Mouse (Mus musculus) cerebellum, adult 11-12 months (tissue): ENCODE measurements at regions not wholly inside any gene's neighbourhood (a gene's known extent, or its start where the extent isn't known, plus 50 kb on each side); places are given as distances from the start of the nearest gene placed in this dataset.
A peak's percentile ranks its signal among the peaks of the same experiment; 100 is the strongest.

ENCODE experiments used
- DNase-seq: peaks from one replicate; pipeline ENCODE4 v3.0.0; 2022

DNA sequence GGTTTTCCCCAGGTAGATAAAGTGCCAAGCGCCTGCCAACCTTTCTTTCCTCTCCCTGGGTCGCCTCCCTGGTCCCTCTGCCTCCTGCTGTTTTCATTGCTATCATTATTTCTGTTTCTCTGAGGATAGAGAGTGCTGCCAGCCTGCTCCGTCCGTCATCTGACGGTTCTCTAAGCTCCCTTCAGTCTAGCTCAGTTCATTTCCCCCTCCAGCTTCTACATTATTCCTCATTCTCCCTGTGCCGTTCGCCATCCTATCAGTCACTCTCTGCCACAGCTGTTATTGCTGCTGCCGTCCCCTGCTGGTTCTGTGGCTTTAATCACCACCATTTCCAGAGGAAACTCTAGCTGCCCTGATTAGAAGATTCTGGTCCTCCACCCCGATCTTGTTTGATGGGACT lies 84.7 kb upstream of the Rfx3 start:
- no peak for DNase-seq

GRCm38 (mm10) chr19:28092252-28092651 lies 81.3 kb upstream of the Rfx3 start:
- DNase-seq = no peak

DNA sequence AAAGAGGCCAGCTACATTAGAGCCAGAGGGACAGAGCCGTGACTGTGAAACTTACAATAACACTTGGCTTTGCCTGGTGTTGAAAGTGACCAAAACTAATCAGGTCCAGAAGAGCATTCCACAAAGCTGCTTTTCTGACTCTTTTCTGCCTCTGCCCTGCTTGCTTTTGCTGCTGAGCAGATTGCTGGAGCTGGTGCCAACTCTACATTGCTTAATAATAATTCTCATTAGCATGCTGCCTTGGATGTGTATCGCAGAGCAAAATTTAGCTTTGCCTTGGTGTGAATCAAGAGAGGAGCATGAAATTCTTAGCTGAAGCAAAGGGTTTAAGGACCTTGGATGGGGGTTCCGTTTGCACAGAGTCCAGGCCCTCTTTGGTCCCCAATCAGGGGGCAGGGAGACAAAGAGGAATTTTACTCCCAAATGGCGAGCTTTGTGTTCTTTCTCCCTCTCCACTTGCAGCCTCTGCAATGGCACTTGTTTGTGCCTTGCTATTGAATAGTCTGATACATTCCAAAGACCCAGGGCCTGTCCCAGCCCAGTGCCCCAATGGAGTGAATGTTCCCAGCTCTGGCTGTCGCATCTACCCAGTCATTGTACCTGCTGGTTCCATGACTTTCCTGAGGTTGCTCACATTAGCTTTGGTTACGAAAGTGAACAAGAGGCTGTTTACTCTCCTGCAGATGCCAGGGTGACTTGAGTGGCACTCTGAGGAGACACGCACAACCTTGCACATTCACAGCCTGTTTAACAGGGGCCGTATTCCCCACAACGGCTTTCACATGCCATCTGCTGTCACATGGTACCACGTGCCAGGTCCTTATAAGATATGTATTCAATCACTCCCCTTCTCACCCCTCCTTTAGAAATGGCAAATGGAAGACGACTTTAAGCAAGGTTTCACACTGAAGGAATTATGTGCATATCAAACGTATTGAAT lies 76.9 kb upstream of the Rfx3 start:
- peak; percentile 15 for DNase-seq

GRCm38 (mm10) chr19:28070386-28070785 lies 59.4 kb upstream of the Rfx3 start:
- no peak for DNase-seq
